Mouse (Mus musculus): ENCODE measurements around the gene Fam49a.

The Fam49a gene

GRCm38 (mm10) chr12:12270495-12270894 is 8.6 kb downstream of the Fam49a start:
- DNase-seq (ENCODE audit: low spot score in 2 of 2) = no peak

GRCm38 (mm10) chr12:12274115-12274514 is 12.2 kb downstream of the Fam49a start:
- DNase-seq (ENCODE audit: low spot score in 2 of 2) = peak in 1 of 2 experiments; percentile 12

DNA sequence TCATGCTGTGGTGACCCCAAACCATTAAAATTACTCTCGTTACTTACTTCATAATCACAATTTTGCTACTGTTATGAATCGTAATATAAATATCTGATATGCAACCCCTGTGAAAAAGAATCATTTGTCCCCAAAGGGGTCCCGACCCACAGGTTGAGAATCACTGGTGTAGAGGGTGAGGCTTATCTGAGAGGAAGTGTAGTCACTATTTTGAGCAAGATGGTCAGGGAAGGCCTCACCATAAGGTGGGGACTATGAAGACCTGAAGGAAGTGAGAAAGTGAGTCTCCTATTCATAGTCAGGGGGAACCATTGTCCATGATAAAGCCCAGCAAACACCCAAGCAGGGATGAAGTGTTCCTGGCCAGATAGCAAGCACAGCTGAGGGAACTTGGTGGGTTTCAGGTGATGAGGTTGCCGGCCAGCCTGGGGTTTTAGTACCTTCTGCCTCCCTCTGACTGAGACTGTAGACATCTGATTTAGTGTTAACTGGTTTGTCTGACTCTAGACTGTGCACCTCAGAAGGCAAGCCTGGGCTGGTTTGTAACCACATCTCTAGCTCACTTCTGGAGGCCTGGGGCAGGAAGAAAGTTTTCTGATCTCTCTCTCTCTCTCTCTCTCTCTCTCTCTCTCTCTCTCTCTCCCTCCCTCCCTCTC is 13.3 kb downstream of the Fam49a start:
- no peak for DNase-seq (ENCODE audit: low spot score in 2 of 2)

GRCm38 (mm10) chr12:12277741-12278463 is 16.0 kb downstream of the Fam49a start:
- DNase-seq (ENCODE audit: low spot score in 2 of 2) = no peak

GRCm38 (mm10) chr12:12278464-12278872 is 16.5 kb downstream of the Fam49a start:
- no peak for DNase-seq (ENCODE audit: low spot score in 2 of 2)

DNA sequence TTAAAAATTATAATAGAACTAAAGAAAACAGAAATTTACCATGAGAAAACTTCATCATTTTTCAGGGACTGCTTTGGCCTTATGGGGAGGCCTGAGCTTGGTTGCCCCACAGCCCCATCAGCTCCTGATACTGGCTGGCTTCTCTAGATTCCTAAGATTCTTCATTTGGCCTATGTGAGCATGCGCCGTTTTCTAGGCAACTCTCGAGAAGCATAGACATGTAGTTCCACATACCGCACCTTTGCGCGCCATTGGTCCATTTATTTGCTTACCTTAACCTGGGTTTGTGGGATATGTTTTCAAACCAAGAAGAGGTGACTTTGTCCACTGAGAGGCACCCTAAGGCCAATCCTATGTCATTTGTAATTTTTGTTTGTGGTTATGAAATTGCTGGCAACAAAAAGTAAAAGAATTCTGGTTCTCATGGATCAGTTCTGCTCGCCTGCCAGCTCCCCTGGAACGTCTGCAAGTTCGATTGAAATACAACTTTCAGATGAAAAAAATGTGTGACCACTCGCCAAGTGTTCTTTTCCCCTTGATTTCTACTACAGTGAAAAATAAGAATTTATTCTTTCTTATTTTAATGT is 21.9 kb downstream of the Fam49a start:
- no peak for DNase-seq (ENCODE audit: low spot score in 2 of 2)

DNA sequence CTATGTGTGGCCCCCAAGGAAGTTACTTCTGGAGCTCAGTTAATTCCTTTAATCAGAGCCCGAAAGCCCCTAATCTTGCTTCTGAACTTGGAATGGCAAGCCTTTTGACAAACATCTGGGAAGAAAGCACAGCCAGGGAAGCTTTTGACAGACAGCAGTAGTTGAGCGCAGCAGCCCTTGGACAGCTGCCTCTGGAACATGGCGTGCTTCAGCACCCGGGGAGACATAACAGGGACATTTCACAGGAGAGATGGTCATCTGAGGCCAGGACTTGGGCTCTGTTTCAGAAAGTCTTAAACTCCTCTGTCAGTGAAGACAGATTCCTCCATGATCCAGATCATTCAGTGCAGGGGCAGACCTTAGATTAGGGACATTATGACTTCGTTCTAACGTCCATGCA is 22.6 kb downstream of the Fam49a start:
- DNase-seq (ENCODE audit: low spot score in 2 of 2) = no peak

GRCm38 (mm10) chr12:12287131-12287786 is 25.3 kb downstream of the Fam49a start:
- DNase-seq (ENCODE audit: low spot score in 2 of 2) = peak; percentile 34 to 71

DNA sequence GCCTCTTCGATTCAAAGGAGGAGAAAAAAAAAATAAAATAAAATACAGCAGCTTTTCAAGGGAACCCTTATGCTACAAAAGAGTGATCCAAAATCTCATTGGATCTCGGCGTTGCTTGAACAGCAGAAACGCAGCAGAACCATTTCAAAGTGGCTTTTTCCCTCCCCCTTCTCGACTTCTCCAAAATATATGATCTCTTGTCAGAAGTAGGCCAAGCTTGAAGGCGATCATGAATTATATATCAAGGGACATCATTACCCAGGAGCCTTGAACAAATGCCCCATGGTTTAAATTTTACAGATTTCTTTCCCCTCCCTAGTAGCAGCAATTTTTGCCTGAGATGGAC is 25.8 kb downstream of the Fam49a start:
- DNase-seq (ENCODE audit: low spot score in 2 of 2) = no peak

DNA sequence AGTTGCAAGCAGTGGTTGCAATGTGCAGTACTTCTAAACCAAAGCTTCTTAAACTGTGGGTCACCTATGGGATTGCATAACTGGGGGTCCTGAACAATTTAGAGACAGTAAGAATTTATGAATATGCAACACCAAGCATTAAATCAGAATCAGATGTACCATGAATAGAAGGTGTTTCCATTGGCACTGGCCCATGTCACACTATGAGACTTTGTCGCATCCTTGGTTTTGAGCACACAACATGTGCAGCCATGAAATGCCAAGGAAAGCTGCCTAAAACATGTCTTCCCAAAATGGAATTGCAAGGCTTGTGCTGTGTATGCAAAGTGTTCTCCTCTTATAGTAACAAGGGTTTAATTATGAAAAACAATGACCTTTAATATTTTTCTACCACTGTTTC is 26.6 kb downstream of the Fam49a start:
- no peak for DNase-seq (ENCODE audit: low spot score in 2 of 2)

DNA sequence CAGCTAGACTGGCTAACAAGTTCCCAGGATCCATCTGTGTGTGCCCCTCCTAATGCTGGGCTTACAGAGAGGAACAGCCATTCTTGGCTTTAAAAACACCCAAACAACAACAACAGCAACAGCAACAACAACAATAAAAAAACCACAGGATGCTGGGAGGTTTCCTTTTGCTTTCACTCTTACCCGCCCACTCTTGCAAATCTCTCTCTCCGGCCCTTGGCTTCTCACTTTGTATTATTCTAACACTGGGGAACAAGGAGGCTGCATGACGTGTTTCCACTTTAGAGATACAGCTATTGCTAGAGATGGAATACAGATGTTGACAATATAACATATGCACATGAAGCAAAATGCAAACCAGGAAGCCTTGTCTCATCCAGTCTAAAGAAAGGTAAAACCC is 27.7 kb downstream of the Fam49a start:
- DNase-seq (ENCODE audit: low spot score in 2 of 2) = no peak

DNA sequence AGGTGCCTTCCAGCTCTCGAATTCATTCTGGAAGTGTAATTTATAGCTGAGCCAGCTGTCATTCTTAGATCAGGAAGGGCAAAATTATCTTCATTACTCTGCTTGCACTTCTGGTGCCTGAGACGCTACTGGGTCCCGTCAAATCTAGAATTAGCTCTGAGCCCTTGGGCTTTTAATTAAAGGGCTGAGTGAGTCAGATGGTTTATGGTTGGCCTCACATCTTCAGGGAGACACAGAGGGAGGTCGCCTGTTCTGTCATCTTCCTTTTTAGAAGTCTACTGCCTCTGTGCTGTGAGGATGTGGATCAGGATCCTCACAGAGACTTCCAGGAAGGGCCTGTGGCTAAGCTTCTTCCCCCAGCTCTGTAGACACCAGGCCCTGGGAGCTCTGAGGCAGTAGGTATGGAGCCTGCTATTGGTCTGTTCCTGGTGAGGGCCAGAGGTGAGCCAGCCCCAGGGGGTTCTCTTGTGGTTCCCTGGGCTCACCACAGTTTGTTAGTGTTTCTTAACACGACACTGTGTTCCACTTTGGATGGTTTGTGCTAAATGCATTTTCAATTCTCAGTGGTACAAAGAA is 30.2 kb downstream of the Fam49a start:
- no peak for DNase-seq (ENCODE audit: low spot score in 2 of 2)

DNA sequence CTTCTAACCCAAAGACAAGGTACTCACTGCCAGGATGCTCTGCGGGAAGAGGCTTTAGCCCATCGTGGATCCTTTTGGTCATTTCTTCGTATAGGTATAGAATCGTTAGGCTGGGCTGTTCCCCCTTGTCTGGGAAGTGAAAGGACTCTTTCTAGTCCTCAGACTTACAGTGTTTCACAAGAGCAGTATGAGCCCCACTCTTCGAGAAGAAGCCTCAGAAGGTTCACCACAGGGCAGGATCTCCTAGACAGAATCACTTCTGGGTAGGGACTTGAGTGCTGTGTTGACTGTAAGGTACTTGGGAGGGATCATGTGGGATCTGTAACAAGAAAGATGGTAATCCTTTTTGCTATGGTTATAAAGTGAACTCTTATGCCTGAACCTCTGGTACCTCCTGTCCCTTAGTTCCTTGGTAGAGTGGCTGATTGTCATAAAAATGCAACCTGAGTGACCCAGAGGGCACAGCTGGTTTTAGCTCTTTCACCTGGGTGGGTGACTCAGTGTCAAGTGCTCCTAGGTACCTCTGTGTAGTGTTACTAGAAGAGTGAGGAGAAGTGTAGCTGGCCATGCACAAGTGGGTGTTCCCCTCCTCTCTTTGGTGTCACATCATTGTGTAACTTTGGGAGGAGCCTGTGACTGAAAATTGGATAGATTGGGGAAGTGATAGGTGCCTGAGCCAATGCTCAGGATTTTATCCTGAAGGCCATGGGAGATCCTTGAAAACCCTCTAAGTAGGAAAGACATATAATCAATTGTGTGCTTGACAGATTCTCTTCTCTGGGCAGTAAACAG is 32.6 kb downstream of the Fam49a start:
- DNase-seq (ENCODE audit: low spot score in 2 of 2) = no peak

DNA sequence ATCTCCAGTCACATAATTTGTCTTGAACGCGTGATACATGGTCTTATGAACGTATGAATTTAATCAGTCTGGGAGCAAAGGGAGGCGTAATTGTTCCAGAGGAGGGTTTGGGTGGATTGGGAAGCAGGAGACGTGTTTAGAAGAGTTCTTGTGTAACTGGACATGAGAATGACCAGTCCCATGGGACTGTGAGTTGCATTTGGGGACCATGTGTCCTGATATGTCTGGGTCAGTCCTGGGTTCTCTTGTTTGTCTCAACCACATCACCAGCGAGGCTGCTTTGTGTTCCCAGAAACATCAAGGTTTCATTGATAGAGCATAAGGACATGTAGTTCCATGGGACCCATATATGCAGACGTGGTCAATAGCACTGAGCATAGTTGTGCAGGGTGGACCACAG is 36.5 kb downstream of the Fam49a start:
- DNase-seq (ENCODE audit: low spot score in 2 of 2) = no peak

- DNase-seq (ENCODE audit: low spot score in 2 of 2) = no peak
Measured at GRCm38 (mm10) chr12:12299303-12299702, 37.4 kb downstream of the Fam49a start.

- DNase-seq (ENCODE audit: low spot score in 2 of 2) = no peak
Measured at GRCm38 (mm10) chr12:12301149-12301548, 39.2 kb downstream of the Fam49a start.

DNA sequence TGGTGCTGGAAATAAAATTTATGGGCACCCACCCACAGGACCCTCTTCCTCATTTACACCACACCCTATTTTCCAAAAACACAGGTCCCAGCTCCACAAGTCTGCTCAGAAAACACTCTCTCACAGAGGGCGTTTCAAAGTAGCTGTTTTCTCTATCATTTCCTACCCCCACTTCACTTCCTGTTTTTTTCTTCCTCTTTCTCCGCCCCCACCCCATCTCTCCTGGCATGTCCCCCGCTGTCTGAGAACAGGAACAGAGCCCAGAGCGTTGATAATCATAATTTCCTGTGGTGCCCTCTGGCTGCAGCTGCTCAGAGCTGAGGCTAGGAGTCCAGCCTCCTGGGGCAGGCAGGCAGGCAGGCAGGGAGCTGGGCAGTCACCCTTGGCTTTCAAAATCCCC is 39.9 kb downstream of the Fam49a start:
- DNase-seq (ENCODE audit: low spot score in 2 of 2) = no peak

DNA sequence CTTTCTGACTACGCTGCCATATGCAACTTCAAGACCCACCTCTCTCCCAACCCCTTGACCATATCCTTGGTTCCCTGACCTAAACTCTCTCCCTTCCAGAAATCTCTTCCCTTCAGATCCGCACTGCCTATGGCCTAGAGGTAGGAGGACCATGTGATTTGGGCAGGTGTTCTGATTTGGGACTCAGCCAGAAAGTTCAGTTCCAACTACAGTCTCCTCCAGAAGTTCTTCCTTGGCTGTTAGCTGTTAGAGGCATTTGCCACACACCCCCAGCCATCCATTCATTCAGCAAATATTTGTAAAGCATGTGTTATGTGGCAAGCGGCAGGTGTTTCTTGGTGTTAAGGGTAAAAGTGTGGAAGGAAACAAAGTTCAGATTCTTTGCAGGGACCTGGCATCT is 44.3 kb downstream of the Fam49a start:
- DNase-seq (ENCODE audit: low spot score in 2 of 2) = no peak

DNA sequence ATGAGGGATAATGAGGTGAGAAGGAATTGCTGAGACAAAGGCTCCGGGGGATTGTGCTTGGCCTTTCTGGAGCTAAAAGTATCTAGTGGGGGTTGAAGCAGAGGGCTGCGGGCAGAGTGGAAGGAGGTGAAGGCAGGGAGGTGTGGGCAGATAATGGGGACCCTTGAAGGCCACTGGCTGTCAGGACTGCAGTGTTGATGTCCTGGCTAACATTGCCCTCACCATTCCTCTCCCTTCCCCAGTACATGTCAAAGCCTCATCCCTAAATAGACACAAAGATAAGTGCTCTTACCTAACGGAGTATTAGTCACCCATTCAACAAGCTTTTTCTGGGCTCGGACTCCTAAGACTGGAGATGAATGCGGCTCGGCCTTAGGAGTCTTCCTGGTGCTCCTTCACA is 44.9 kb downstream of the Fam49a start:
- DNase-seq (ENCODE audit: low spot score in 2 of 2) = no peak

GRCm38 (mm10) chr12:12307245-12307644 is 45.3 kb downstream of the Fam49a start:
- no peak for DNase-seq (ENCODE audit: low spot score in 2 of 2)

DNA sequence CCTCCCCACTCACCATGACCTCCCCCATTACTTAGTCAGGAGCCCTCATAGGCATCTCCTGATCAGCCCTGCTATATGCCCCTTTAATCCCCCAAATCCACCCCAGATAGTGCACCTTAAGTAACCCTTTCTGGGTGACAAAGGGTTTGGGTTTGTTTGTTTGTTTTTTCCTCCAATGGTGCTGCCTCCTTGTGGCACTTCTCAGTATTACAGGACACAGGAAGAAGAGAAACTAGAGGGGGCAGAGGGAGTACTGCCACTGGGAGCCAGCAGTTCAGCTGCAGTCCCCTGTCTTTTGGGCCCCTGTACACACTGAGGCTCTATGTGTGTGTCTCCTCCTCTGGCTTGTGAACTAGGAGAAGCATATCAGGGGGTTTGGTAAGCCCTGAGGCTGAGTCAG is 51.5 kb downstream of the Fam49a start:
- no peak for DNase-seq (ENCODE audit: low spot score in 2 of 2)

DNA sequence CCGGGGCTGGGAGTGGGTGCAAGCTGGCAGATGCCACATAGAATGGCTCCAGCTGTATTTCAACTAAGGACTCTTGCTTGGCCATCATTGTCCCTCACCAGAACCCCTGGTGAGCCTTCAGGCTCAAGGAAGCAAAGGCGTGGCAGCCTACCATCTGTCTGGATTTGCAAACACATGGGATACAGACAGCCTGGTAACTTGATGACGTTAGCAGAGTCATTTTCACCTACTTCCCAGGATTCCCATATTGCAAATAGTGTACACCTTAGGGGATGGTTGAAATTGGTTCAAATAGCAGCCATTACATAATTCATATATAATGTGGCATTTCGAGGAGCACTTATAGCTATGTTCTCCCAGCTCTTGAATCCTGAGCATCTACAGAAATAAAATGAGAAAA is 52.0 kb downstream of the Fam49a start:
- DNase-seq (ENCODE audit: low spot score in 2 of 2) = no peak
